Mouse (Mus musculus): Measurements from ENCODE around the gene Hoxb13.

Hoxb13 gene

DNA sequence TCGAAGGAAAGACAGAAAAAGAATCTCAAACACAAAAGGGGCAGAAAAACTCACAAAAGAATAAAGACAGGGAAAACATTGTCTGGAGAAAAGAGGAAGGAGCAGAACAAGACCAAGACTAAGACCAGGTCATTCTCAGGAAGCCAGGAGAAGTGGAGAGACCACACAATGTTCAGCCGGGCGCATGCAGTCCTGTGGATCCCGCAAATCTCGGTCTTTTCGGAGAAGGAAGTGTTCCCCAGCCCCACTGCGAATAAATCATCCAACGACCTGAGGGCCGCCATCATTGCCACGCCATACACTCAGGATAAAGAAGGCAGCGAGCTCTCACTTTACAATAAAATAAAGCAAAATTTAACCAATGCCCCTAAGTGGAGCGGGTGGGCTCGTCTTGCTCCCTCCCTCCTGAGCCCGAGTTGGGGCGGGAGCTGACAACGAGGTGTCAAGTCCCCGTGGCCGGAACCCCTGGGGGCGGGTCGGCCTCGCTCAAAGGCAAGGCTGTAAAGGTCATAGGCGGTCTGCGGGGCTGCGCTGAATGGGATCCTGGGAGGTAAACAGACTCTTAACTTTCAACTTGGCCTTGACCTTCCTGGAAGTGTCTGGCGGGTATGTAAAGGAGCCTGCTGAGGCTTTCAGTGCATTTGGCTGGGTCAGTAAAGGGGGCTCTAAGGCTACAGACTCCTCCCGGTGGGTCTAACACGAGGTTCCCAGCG lies 4.2 kb upstream of the Hoxb13 start:
- DNase-seq (ENCODE audit: low read depth, low spot score), result no peak

DNA sequence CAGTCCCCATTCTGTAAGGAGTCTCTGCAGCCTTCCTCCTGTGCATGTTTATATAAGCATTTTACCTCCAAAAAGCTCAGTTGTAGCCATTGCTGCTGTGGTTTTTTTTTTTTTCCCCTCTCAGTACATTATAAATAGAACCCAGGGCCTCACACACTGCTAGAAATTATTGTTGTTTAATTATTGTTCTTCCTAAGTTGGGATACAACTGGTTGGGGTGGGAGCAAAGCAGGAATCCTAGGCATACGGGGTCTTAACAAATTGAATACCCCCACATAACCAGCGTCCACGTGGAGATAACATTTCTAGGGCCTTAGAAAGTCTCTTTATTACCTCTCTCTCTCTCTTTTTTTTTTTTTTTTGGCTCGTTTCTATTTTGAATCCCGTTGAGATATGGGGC lies 3.0 kb upstream of the Hoxb13 start:
- DNase-seq (ENCODE audit: low read depth, low spot score), result no peak

DNA sequence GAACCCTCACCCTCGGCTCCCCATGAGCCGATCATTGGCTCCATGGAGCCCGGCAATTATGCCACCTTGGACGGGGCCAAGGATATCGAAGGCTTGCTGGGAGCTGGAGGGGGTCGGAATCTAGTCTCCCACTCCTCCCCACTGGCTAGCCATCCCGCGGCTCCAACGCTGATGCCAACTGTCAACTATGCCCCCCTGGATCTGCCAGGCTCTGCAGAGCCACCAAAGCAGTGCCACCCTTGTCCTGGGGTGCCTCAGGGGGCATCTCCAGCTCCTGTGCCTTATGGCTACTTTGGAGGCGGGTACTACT lies 240 bp downstream of the Hoxb13 start:
- DNase-seq (ENCODE audit: low read depth, low spot score), result no peak

DNA sequence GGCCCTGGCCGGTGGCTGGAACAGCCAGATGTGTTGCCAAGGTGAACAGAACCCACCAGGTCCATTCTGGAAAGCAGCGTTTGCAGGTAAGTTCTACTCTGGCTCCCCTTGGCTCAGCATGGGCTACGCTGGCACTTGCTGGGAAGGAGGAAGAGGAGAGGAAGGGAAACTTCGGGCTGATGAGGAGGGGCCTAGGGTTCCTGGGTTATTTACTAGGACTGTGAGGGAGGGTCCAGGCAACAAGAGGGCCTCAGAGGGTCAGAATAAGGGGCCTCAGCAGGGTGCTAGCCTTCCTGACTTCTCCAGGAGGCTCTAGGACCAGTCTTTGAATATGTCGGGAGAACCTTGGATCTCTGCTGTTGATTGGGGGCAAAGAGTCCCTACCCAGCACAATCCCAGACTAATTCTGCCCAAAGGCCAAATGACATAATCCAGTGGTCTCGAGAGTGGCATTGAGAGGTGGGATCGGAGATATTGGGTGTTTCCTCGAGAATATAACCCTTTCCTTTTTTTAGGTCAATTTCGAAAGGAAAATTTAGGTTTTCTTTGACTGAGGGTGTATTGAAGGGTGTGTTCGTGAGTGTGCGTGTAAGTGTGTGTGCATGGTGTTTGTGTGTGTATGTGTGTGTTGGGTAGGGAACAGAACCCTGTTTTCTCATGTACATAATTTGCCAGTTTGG lies 985 bp downstream of the Hoxb13 start:
- DNase-seq (ENCODE audit: low read depth, low spot score), result no peak

DNA sequence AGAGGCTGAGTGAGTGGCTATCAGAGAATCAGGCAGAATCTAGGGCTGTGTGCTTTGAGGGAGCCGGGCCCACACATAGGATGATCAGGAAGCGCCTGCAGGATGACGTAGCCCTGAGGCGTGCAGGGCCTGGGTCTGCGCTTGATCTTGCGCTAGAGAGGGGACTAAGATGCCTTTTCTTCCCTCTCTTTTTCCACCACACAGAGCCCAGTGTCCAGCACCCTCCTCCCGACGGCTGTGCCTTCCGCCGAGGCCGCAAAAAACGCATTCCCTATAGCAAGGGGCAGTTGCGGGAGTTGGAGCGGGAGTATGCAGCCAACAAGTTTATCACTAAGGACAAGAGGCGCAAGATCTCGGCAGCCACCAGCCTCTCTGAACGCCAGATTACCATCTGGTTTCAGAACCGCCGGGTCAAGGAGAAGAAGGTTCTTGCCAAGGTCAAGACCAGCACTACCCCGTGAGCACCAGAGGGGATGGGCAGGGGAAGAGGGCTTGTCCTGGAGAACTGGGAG lies 1.7 kb downstream of the Hoxb13 start:
- DNase-seq (ENCODE audit: low read depth, low spot score), result no peak

DNA sequence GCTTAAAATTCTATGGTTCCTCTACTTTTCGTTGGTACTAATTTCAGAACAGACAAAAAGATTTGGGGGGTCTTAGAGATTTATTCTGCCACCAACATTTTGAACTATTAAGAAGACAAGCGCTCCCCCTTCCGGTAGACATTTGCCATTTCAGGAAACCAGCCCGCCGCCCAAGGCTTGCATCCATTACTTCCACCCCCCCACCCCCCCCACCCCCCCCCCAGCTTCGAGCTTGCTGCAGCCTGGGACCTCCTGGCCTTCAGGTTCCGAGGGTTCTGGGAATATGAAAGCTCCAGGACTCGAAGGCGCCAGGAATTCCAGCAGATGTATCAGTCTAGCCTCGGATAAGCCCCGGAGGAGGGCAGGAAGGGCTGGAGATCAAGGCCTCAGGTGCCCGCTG lies 4.5 kb downstream of the Hoxb13 start:
- no peak for DNase-seq (ENCODE audit: low read depth, low spot score)

DNA sequence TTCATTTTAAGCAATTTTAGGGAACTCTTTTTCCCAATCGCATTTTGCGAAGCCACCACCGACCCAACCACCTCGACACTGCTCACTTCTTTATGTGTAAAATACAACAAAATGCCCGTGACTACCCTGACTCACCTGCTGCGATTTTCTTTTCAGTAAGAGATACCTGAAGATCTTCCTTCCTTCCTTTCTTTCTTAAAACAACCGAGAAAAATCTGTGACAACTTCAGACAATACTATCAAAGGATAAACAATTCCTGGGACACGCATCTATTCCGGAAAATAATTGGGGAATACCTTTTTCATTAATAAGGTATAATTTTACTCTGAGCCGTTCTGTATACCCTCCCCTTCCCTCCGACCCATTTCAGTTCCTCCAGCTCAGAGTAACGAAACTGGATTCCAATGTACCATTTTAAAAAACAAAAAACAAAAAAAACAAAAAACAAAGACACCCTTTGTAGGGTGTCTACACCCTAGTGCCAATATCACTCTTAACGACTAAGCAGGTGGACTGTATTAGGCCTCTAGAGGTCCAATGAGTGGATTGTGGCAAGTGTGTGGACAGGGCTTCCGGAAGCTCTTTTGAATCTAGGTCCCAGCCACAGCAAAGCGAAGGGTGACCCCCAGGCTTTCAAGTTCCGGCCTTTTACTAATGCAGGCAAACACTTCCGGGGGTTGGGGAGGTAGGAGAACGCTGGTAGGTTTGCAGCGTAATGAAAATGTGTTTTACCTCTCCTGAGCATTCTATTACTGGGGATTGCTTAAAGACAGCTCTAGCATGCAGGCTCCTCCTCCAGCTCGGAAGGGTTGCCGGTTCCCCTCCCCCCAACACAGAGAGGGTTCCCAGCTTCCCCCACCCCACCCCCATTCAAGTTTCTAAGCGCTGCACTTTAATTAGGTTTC lies 5.3 kb downstream of the Hoxb13 start:
- DNase-seq (ENCODE audit: low read depth, low spot score), result no peak

DNA sequence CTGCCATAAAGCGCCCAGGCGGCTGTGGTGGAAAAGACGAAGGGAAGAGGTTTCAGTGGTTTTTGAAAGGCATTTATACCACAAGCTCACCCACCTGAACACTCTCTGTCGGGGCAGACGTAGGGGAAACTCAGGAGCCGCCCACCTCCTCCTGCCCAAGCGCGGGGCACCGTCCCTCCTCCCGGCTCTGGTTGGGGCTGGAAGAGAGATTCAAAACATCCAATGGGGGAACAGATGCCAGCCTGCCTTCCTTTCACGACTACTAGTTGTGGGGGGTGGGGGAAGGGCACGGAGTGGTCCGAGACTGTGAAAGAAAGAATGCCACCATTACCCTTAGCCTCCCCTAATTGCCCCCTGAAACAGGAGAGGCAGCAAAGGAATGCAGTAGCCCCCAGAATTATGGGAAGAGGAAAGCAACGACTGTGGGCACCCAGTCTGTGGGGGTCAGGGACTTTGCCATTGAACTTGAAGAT lies 6.1 kb downstream of the Hoxb13 start:
- no peak for DNase-seq (ENCODE audit: low read depth, low spot score)

DNA sequence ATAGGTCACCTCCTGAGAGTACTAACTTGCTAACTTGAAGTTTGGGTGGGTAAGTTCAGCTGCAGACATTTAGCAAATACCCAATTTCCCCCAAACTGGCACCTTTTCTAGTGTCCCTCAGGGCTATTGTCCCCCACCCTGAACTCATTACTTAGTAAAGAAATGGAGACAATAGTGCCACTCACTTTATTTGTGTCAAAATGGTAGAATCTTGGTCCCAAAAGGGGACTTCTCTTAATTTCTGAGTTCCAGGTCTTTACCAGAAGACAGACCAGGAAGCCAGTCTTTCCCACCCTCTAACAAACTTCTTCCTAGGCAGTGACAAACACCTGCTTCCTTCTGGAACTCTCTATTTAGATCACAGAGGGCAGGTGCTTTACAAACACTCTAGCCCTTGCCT lies 7.6 kb downstream of the Hoxb13 start:
- no peak for DNase-seq (ENCODE audit: low read depth, low spot score)

DNA sequence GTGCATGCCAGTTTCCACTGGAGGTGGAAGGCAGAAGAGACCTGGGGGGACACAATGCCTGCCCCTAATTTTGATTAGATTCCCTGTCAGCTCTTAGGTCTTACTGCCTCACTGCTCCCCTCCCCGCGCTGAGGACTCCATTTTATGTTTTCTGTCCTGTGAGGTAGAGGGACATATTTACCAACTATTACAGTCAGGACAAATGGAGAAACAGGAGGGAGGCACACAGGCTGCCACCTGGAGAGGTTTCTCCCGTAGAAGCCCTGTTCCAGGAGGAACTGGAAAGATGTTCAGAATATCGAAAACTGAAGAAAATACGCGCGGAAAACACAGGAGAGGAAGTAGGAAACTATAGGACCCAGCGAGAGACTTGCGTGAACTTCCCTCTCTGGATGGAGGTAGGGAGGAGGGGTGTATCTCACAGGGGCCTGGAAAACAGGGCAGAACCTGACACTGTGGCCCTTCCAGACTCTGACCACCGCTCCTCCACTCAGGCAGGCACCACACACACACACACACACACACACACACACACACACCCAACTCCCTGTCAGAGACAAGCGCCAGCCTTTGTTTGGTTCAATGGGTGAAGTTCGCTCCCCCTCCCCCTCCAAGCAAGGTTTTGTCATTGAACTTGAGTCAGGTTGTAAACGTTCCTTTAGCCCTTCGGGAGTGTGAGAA lies 8.4 kb downstream of the Hoxb13 start:
- DNase-seq (ENCODE audit: low read depth, low spot score), result no peak

DNA sequence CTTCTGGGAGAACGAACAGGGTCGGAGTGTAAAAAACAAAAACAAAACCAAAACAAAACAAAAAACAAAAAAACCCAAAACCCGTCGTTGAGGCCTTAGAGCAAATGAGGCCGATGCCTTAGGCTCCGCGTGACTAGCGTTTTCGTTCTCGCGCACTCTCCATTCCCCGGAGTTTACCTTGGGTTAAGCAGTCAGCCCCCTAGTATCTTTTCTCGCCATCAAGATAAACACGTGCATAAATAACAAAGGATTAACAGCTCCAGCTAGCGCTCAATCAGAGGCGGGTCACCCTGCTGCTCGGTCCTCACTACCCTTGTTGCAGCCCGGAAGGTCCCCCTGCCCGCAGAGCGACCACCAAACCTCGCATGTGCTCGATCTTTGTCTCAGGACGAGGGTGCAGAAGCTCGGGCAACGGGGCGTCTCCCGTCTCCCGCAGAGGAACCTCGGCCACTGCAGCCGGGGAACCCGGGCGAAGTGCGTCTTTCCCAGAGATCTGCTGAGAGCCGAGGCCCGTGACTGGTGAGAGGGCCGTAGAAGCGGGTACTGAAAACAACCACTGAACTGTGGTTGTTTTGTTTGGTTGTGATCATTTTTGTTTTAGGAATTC lies 9.2 kb downstream of the Hoxb13 start:
- DNase-seq (ENCODE audit: low read depth, low spot score), result no peak

DNA sequence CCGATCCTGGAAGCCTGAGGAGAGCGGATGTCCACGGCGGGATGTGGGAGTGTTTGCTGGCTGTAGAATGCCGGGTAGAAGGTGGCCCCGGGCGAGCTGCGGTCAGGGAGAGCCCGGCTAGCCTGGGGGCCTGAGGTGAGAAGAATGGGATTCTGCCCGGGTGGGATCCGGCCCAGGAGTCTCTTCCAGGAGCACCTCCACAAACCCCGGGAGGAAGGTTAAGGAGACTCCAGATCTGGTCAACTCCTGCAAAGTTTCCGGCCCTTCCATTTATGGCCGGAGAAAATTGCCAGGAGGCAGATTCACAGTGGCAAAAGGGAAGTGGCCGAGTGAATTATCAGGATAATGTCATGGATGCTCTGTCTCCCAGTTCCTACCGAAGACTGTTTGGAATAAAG lies 9.7 kb downstream of the Hoxb13 start:
- no peak for DNase-seq (ENCODE audit: low read depth, low spot score)

DNA sequence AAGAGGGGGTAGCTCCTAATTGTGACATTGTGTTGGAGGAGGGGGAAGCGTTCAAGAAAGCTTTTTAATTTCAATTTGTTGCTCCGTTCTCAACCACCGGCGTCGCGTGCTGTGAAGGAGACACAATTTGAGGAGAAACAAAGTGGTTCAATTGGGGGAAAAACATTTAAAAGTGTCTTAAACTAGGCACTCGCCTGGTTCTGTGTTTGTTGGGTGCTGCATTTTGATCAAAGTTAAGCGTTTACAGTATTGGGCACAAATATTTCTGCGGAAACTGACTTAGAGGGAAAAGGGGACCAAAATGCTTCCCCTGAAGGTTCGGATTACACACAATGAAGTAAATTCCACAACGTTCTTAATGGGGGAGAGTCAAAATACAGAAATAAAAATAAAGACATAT lies 10.2 kb downstream of the Hoxb13 start:
- no peak for DNase-seq (ENCODE audit: low read depth, low spot score)

DNA sequence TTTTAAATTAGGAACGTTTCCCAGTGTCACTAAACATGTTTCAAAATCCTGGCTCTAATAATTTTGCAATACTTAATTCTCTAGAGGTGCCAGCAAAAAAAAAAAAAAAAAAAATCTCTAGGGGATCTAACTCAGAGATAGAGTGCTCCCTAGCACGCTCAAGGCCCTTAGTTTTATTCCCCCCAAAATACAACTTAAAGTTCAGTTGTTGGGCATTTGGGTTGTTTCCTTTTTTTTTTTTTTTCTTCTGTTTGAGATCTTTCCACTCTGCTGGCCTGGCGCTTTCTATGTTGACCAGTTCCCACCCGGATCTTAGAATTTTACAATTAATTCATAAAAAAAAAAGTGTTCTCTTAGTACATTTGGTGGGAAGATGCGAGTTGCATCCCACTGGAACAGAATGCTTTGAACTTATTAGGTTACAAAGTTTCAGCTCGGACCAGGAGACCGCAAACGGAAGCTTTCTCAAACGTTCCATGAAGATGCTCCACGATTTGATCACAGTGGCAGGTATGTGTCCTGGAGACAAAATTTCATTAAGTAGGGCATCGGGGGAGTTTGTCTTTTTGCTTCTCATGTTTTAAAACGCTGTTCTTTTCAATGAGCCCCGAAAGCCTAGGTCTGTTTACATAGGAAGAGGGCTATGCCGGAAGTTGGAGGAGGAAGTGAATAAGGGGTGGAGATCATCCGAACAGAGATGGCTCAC lies 11.5 kb downstream of the Hoxb13 start:
- DNase-seq (ENCODE audit: low read depth, low spot score), result no peak

DNA sequence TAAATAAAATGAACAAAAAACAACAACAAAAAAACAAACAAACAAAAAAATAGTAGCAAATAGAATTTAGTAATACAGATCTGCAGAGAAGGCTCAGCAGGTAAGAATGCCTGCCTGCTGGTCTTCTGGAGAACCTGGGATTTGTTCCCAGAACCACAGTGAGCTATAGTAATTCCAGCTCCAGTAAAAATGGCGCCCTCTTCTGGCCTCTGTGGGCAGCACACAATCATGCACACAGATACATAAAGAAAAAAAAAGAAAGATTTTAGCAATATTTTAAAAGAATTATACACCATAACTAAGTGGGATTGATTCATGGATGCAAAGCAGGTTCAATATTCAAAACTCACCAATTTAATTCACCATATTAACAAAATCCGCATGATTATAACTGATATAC lies 29.7 kb downstream of the Hoxb13 start:
- DNase-seq (ENCODE audit: low read depth, low spot score), result no peak

DNA sequence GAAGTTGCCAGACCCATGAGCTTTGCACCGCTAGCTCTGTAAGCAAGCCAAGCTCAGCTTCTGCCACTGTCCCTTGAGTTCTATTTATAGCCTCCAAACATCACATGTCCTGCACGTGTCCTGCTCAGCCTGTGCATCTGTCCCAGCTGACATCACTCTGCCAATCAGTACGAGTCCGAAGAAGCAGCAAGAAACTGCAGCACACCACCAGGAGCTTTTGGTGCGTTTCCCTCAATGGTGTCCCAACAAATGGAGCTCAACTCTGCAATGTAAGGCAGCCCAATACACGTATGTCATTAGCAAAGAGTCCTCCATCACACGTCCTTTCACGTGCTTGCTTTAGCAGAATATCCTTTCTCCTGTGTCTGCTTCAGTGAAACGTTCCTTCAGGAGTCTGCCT lies 33.6 kb downstream of the Hoxb13 start:
- no peak for DNase-seq (ENCODE audit: low read depth, low spot score)

DNA sequence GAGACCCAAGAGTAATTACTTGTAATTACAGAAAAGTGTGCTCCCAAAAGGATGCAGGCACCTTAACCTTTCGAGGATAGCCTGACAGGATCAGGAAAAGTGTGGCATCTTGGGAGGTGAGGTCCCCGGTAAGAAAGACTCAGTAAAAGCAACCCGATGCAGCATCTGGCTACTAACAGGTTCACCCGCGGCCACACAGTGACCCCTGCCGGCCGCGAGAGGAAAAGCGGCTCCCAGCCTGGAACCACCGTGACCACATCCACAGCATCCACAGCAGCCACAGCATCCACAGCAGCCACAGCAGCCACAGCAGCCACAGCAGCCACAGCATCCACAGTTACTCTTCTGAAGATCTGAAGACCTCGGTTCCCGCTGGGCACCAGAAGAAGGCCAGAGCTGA lies 40.8 kb downstream of the Hoxb13 start:
- no peak for DNase-seq (ENCODE audit: low read depth, low spot score)

DNA sequence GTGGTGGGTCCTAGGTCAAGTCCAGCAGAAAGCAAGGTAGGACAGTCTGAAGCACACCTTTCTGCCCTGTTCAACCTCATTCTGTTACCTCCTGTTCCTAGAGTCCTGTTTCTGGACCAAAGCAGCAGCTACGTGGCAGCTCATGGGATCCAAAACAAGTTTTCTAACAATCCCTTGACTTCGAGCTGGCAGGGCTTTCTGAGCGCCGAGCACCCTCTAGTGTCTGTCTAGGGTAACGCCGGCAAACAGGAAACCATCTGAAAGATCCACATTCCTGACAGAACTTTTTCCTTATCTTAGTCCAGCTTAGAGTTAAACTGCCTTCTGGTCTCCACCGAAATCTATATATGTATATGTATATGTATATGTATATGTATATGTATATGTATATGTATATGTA lies 46.1 kb downstream of the Hoxb13 start:
- no peak for DNase-seq (ENCODE audit: low read depth, low spot score)

Measured in embryo, embryonic 11.5 days (tissue).